Mouse (Mus musculus): ENCODE data around the gene Erp29. TPM values are rescaled to one million over a fixed set of nuclear protein-coding genes. Genes with fewer than 3 reads are reported as not detected.

The Erp29 gene
- 100 to 1,000 TPM; 193 to 209 TPM for total RNA-seq (2023)

DNA sequence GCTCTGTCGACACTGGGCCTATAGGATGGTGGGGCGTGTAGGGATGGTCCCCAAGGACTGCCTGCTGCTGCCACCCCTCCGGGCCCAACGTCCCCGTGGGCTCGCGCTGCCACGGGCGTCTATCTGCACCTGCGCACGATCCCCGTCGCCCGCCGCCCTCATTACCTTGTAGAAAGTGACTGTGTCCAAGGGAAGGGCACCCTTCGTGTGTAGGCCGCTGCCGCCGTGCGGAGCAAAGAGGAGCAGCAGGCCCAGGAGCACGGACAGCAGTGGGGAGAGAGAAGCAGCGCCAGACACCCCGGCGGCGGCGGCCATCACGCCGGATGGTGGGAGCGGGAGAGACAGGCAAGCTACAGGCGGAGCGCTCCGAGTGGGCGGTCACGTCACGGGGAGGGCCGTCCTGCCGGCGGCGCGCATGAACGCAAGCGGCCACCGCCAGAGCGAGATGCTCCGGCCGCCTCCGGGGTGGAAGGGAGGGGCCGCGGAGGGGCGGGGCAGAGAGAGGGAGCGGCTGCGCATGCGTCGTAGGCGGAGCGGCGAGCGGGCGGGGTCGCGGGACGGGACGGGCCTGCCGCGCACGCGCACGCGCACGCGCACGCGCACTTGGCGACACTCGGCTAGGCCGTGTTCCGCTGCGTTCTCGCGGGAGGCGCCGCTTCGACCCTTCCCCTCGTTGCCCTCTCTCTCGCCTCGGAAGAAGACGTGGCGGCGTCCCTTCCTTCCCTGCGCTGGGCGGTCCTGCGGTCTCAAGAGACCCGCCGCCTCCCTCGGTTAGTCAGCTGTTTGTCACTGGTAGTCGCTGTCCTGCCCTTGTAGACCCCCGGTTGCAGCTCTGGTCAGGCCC is at the start of gene Erp29:
Gene Erp29 (minus strand): TSS at position 481 of the 844 bp plus-strand sequence.

DNA sequence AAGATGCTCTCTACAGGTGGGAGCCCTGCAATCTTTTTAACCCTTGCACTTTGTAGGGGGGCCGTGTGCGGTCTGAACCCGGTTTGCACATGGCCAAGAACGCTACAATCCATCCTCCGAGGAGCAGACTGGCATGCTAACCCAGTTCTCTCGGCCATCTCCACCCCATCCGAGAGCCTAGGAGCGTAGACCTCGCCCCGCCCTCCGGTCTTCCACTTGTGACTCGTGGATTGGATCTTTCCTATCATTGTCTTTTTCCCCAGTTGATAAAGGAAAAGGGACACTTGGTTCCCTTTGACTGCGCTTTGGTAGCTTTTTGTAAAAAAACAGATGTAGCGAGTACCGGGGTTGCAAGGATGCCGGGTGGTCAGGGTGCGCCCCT is 671 bp downstream of the Erp29 start, which contains the start of gene Tmem116:
Gene Tmem116 (plus strand): TSS at position 250 of the 382 bp plus-strand sequence.

DNA sequence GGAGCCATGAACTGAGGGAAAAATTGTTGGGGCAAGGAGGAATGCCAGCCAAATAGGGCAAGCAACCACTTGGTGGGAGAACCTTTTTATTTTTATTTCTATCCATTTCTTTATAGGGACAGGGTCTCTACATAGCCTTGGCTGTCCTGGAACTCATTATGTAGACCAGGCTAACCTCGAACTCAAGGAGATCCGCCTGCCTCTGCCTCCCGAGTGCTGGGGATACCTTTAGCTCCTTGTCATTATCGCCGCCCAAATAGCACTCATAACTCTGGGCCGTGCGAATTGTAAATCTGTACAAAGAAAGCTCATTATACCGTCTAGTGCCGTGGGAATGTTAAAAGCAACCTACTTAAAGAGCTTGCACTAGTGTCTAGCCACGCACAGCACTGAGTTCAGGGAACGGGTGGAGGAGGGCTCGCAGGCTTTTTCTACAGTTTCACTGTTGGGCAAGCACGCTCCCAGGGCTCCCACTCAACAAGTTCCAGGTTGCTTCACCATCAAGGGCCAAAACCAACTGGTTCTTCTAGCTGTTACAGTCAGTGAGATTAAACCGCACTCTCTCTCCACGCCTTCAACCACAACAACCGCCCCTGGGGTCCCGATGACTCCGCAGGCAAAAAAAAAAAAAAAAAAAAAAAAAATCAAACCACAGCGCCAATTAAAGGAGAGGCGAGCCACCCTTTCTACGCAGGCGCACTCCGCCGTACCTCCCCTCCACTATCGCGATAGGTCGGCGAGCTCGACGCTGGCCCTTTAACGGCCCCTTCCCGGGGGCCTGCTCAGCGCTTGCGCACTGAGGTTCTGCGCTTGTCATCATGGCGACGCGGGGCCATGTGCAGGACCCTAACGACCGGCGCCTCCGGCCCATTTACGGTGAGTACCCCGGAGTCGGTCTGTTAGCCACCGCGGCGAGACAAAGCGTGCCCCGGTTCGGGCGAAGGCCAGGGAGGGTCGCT is 54.8 kb downstream of the Erp29 start, which contains the start of gene Naa25:
Gene Naa25 (plus strand): TSS at position 750 of the 959 bp plus-strand sequence.

DNA sequence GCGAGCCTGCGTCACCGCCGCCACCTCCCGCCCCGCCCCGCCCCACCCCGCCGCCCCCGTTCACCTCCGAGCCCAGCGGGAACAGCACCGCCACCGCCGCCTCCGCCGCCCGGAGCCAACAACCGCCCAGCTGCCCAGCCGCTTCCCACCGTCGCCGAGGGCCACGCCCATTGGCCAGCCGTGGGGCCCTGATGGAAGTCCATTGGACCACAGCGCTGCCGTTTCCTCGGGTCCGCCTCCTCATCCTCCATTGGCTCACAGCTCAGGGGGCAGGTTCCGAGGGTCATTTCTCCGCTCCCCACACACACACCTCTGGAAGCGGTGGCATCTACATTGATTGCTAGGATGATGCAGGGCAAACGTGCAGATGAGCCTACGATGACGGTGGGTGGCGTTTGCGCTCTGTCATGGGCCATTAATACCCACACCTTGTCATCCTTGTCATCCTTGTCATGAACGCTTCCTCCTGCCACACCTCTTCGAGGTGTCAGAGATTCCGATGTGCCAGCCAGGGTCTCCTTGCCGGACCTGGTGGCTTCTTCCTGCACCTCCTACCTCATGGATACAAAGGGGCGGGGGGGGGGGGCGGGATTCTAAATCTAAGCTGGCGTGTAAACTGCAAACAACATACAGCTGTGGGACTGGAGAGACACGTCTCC is 66.7 kb downstream of the Erp29 start, which contains the start of gene Trafd1:
Gene Trafd1 (minus strand): TSS at position 172 of the 659 bp plus-strand sequence.

Other genes starting within 250 kb of the Erp29 start
- 1,000 to 10,000 TPM; 1,752 to 1,824 TPM for gene Rpl6, start 248.0 kb downstream of the Erp29 start, total RNA-seq (2023)
- gene Hectd4, start 232.3 kb downstream of the Erp29 start, total RNA-seq (2023): 10 to 100 TPM; 48.0 to 50.9 TPM
- gene Trafd1, start 66.9 kb downstream of the Erp29 start, total RNA-seq (2023): 10 to 100 TPM; 64.9 to 87.5 TPM
- gene Naa25, start 54.6 kb downstream of the Erp29 start, total RNA-seq (2023): 10 to 100 TPM; 38.9 to 41.2 TPM
- 1 to 10 TPM in 1 of 2 experiments, under 1 TPM in 1; 0.58 to 1.0 TPM for gene Tmem116, start 613 bp downstream of the Erp29 start, total RNA-seq (2023)
- not detected for gene Adam1b, start 50.9 kb upstream of the Erp29 start, total RNA-seq (2023)
- 1 to 10 TPM; 7.4 to 8.5 TPM for gene Adam1a, start 93.0 kb upstream of the Erp29 start, total RNA-seq (2023)
- not detected for gene Gm42878, start 93.0 kb upstream of the Erp29 start, total RNA-seq (2023)
- 100 to 1,000 TPM; 100 to 112 TPM for gene Mapkapk5, start 93.4 kb upstream of the Erp29 start, total RNA-seq (2023)
- gene Aldh2, start 141.3 kb upstream of the Erp29 start, total RNA-seq (2023): 100 to 1,000 TPM; 342 to 400 TPM
- gene Acad12, start 166.4 kb upstream of the Erp29 start, total RNA-seq (2023): 10 to 100 TPM; 10.0 to 12.3 TPM
- gene Acad10, start 208.0 kb upstream of the Erp29 start, total RNA-seq (2023): 10 to 100 TPM in 1 of 2 experiments, 1 to 10 TPM in 1; 9.8 to 11.0 TPM
- gene Brap, start 208.1 kb upstream of the Erp29 start, total RNA-seq (2023): 10 to 100 TPM; 96.3 to 97.6 TPM

Measured in B cell, adult 67 days (primary cell).